Mouse (Mus musculus) bone marrow, adult 2 months (tissue): ENCODE data around the gene Grin3a.

Experiments
- CTCF ChIP-seq: fragments of 200-500 bp; IDR thresholded peaks from 2 replicates; pipeline ENCODE4 v1.5.1; 2011; ENCODE audit warnings: low read length, control low read depth; ENCODE audit not compliant: control insufficient read depth, insufficient read depth
- POLR2A ChIP-seq: fragments of 200-500 bp; IDR thresholded peaks from 2 replicates; pipeline ENCODE4 v1.6.1; 2011; ENCODE audit warnings: low read depth, mild to moderate bottlenecking, control low read depth, low read length, borderline replicate concordance; ENCODE audit not compliant: control insufficient read depth

DNA sequence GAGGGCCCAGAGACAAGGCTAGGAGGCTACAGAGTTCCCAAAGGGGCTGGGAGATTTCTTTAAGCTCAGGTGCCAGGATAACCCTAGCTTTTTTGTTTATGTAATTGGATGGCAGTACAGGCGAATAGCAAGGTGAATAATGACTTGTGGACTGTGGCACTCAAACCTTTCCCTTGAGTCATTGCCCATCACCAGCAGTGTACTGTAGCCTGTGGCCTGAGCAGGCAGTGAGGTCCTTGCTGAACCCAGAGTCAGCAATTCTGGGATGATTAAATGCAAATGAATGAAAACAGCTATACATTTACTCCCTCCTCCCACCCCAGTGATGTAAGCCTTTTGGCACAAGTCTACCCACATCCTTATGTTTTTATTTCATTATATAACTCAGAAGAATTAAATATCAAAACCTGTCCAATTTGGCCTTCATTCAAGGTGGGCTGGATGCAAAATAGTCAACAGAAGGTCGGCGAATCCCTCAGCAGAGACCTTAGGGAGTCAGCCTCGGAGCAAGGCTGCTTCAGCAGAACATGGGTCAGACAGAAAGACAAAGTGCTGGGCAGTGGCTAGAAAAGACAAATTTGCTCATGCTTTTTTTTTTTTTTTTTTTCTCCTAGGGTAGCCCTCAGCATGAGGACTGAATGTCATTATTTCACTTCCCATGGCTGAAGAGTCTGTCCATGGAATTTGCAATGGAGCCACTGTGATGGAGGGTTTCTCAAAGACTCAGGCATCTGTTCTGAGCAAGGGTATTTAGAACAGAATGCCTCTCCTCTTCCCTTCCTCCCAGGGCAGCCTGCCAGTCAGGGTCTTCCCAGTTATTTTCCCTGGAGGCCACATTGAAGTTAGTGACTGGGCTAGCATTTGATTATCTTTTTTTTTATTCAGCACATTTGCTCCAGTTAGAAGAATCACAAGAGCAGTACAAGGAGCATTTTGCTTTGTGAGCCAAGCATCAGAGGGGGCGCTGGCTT is 104.5 kb downstream of the Grin3a start:
- TF ChIP-seq CTCF (no peak), POLR2A (no peak)
